Mouse (Mus musculus) heart, adult 8-10 months (tissue): Measurements from ENCODE around the gene Cmtm5. TPM values are rescaled to one million over a fixed set of nuclear protein-coding genes. Genes with fewer than 3 reads are reported as not detected.
"Not testable (repeated sequence)": the region's sequence is repeated elsewhere in the genome, so short reads cannot be mapped to it uniquely, and the experiment has no call there.

Experiments used
- DNase-seq: peaks from one replicate; pipeline ENCODE4 v3.0.0; 2022; ENCODE audit warnings: low spot score
- total RNA-seq, 4 experiments: library from RNA; stranded (reverse); gene quantifications; 2 replicates each; pipeline ENCODE4 v1.2.4; 2022

Gene Cmtm5
- total RNA-seq, 4 experiments from 2014 or later, result 0.41 to 1.2 TPM; not detected in 2

- no peak for DNase-seq
These were observed 3.4 kb upstream of the Cmtm5 start, which contains the start of gene Il25 for GRCm38 (mm10) chr14:54932645-54933150. Il25 (plus strand) TSS chr14:54932695.

GRCm38 (mm10) chr14:54936831-54937160, 735 bp downstream of the Cmtm5 start:
- no peak for DNase-seq

GRCm38 (mm10) chr14:54937361-54938182, 1.5 kb downstream of the Cmtm5 start:
- no peak for DNase-seq

- DNase-seq, result no peak
These were observed 2.6 kb downstream of the Cmtm5 start for GRCm38 (mm10) chr14:54938431-54939219.

GRCm38 (mm10) chr14:54939434-54940175, 3.5 kb downstream of the Cmtm5 start:
- peak; percentile 80 for DNase-seq

GRCm38 (mm10) chr14:54940176-54940530, 4.1 kb downstream of the Cmtm5 start:
- no peak for DNase-seq

GRCm38 (mm10) chr14:54941024-54941978, 5.2 kb downstream of the Cmtm5 start:
- no peak for DNase-seq

GRCm38 (mm10) chr14:54942479-54942878, 6.4 kb downstream of the Cmtm5 start:
- no peak for DNase-seq

- no peak for DNase-seq
These were observed 7.9 kb downstream of the Cmtm5 start for GRCm38 (mm10) chr14:54943971-54944370.

- no peak for DNase-seq
These were observed 8.9 kb downstream of the Cmtm5 start for GRCm38 (mm10) chr14:54944939-54945338.

- DNase-seq, result no peak
These were observed 10.1 kb downstream of the Cmtm5 start for GRCm38 (mm10) chr14:54945975-54946704.

GRCm38 (mm10) chr14:54947008-54947407, 10.9 kb downstream of the Cmtm5 start:
- DNase-seq, result not testable (repeated sequence)

GRCm38 (mm10) chr14:54948781-54949180, 12.7 kb downstream of the Cmtm5 start:
- DNase-seq, result no peak

GRCm38 (mm10) chr14:54950493-54950892, 14.4 kb downstream of the Cmtm5 start:
- DNase-seq, result no peak

GRCm38 (mm10) chr14:54951587-54951986, 15.5 kb downstream of the Cmtm5 start:
- DNase-seq, result no peak

- DNase-seq, result no peak
These were observed 17.7 kb downstream of the Cmtm5 start for GRCm38 (mm10) chr14:54953664-54954206.

- no peak for DNase-seq
These were observed 18.4 kb downstream of the Cmtm5 start for GRCm38 (mm10) chr14:54954474-54954873.

GRCm38 (mm10) chr14:54955481-54955880, 19.4 kb downstream of the Cmtm5 start:
- no peak for DNase-seq

- no peak for DNase-seq
These were observed 20.5 kb downstream of the Cmtm5 start for GRCm38 (mm10) chr14:54956533-54956932.

GRCm38 (mm10) chr14:54958503-54958902, 22.4 kb downstream of the Cmtm5 start:
- DNase-seq, result no peak
